Mouse (Mus musculus) hindbrain, embryonic 13.5 days (tissue): Measurements from ENCODE around the gene Ube2n. TPM values are rescaled to one million over a fixed set of nuclear protein-coding genes. Genes with fewer than 3 reads are reported as not detected.

ENCODE experiments used
- ATAC-seq: fragments of 200-750 bp; cut with Nextera tagmentation; 2 replicates; pipeline ENCODE4 v1.8.0; 2017; ENCODE audit warnings: moderate TSS enrichment; ENCODE audit not compliant: low FRiP score
- H3K27ac ChIP-seq: fragments of 300-500 bp; sonication (generic); 2 replicates; pipeline ENCODE4 v1.5.1; 2015; ENCODE audit warnings: inconsistent platforms, mild to moderate bottlenecking, moderate library complexity
- H3K27me3 ChIP-seq: fragments of 300-500 bp; sonication (generic); 2 replicates; pipeline ENCODE4 v1.6.1; 2015; ENCODE audit warnings: mild to moderate bottlenecking, inconsistent platforms
- H3K36me3 ChIP-seq: fragments of 300-500 bp; sonication (generic); 2 replicates; pipeline ENCODE4 v1.6.1; 2015; ENCODE audit warnings: mild to moderate bottlenecking, inconsistent platforms
- H3K4me1 ChIP-seq: fragments of 300-500 bp; sonication (generic); replicated peaks from 2 replicates; pipeline ENCODE4 v1.6.1; 2015; ENCODE audit warnings: inconsistent platforms
- H3K4me2 ChIP-seq: fragments of 300-500 bp; sonication (generic); 2 replicates; pipeline ENCODE4 v1.6.1; 2015; ENCODE audit warnings: inconsistent platforms, mild to moderate bottlenecking, moderate library complexity
- H3K4me3 ChIP-seq: fragments of 300-500 bp; sonication (generic); 2 replicates; pipeline ENCODE4 v1.5.1; 2015; ENCODE audit warnings: mild to moderate bottlenecking, inconsistent platforms
- H3K9ac ChIP-seq: fragments of 300-500 bp; sonication (generic); 2 replicates; pipeline ENCODE4 v1.6.1; 2015; ENCODE audit warnings: mild to moderate bottlenecking, inconsistent platforms
- H3K9me3 ChIP-seq: fragments of 300-500 bp; sonication (generic); 2 replicates; pipeline ENCODE4 v1.6.1; 2016; ENCODE audit warnings: inconsistent platforms
- WGBS: fragments of 180-500 bp; shearing (Covaris S2); methylation state at CpG from one replicate; pipeline ENCODE4 v1.1.7; 2015; 5-methylcytosine and 5-hydroxymethylcytosine counted together
- polyA plus RNA-seq: library from polyadenylated mRNA; unstranded; fragments of >200 nt; fragmentation: Nextera tagmentation; extraction: Ambion mirVana; gene quantifications from 2 replicates; pipeline ENCODE4 v1.2.1, GENCODE M21; 2015

Gene Ube2n
- polyA plus RNA-seq, 1 experiment from 2014 or later: 411 TPM

GRCm38 (mm10) chr10:95504341-95504740 is 10.6 kb upstream of the Ube2n start:
- no peaks in the 10 kb centered on the region for H3K27me3 ChIP-seq

GRCm38 (mm10) chr10:95508126-95508525 is 6.8 kb upstream of the Ube2n start:
- ATAC-seq: no peak
- Histone ChIP-seq H3K27me3 (no peaks in the 10 kb centered on the region), H3K9me3 (no peaks in the 10 kb centered on the region), H3K4me1 (no peaks in the 10 kb centered on the region), H3K4me2 (no peak overlapping the region), H3K27ac (no peak overlapping the region), H3K9ac (no peak overlapping the region), H3K4me3 (no peak overlapping the region), H3K36me3 (no peaks in the 10 kb centered on the region)
- 90% methylated on average over 8 of the region's 8 CpGs for WGBS

More at GRCm38 (mm10) chr10:95504341-95504740, 10.6 kb upstream of the Ube2n start:
- H3K36me3 ChIP-seq: no peaks in the 10 kb centered on the region
- ATAC-seq: no peak
- no peak overlapping the region for H3K27ac ChIP-seq
- H3K9ac ChIP-seq: no peak overlapping the region
- peaks cover 12% of the 10 kb centered on the region for H3K4me1 ChIP-seq
- WGBS: 55% methylated on average over 1 of the region's 1 CpGs
- no peak overlapping the region for H3K4me3 ChIP-seq
- no peaks in the 10 kb centered on the region for H3K9me3 ChIP-seq
- H3K4me2 ChIP-seq: no peak overlapping the region

GRCm38 (mm10) chr10:95508793-95509192 is 6.2 kb upstream of the Ube2n start:
- peaks cover 2% of the 10 kb centered on the region; the same call in 1 of the 2 replicates for H3K4me1 ChIP-seq
- H3K9ac ChIP-seq: no peak overlapping the region
- no peaks in the 10 kb centered on the region for H3K9me3 ChIP-seq
- H3K36me3 ChIP-seq: no peaks in the 10 kb centered on the region
- H3K27ac ChIP-seq: no peak overlapping the region
- no peaks in the 10 kb centered on the region for H3K27me3 ChIP-seq
- H3K4me2 ChIP-seq: no peak overlapping the region
- H3K4me3 ChIP-seq: no peak overlapping the region
- 68% methylated on average over 6 of the region's 6 CpGs for WGBS
- ATAC-seq: no peak

GRCm38 (mm10) chr10:95509263-95509662 is 5.7 kb upstream of the Ube2n start:
- Histone ChIP-seq H3K4me1 (peaks cover 7% of the 10 kb centered on the region; the same call in 1 of the 2 replicates), H3K27me3 (no peaks in the 10 kb centered on the region), H3K4me3 (no peak overlapping the region), H3K9me3 (no peaks in the 10 kb centered on the region), H3K9ac (no peak overlapping the region), H3K4me2 (no peak overlapping the region), H3K36me3 (no peaks in the 10 kb centered on the region), H3K27ac (no peak overlapping the region)
- no peak for ATAC-seq
- 83% methylated on average over 3 of the region's 3 CpGs for WGBS

GRCm38 (mm10) chr10:95512635-95513034 is 2.3 kb upstream of the Ube2n start:
- Histone ChIP-seq H3K4me2 (no peak overlapping the region), H3K36me3 (no peaks in the 10 kb centered on the region), H3K4me3 (no peak overlapping the region), H3K9me3 (no peaks in the 10 kb centered on the region), H3K4me1 (peaks cover 19% of the 10 kb centered on the region), H3K9ac (no peak overlapping the region), H3K27ac (no peak overlapping the region), H3K27me3 (no peaks in the 10 kb centered on the region)
- ATAC-seq: no peak
- 91% methylated on average over 8 of the region's 8 CpGs for WGBS

GRCm38 (mm10) chr10:95513768-95514556 is 983 bp upstream of the Ube2n start:
- H3K4me1 ChIP-seq: peaks cover 27% of the 10 kb centered on the region
- no peaks in the 10 kb centered on the region for H3K9me3 ChIP-seq
- 34% methylated on average over 15 of the region's 15 CpGs for WGBS
- ATAC-seq: peak; percentile 19
- no peaks in the 10 kb centered on the region for H3K36me3 ChIP-seq
- H3K4me3 ChIP-seq: peak overlapping the region; percentile 99
- H3K27ac ChIP-seq: peak overlapping the region; percentile 97
- peak overlapping the region; percentile 59 for H3K4me2 ChIP-seq
- peak overlapping the region; percentile 75 for H3K9ac ChIP-seq
- H3K27me3 ChIP-seq: no peaks in the 10 kb centered on the region

- peak overlapping the region; percentile 98 for H3K9ac ChIP-seq
- H3K27ac ChIP-seq: peak overlapping the region; percentile 97
- H3K36me3 ChIP-seq: no peaks in the 10 kb centered on the region
- H3K4me2 ChIP-seq: peak overlapping the region; percentile 70
- H3K9me3 ChIP-seq: no peaks in the 10 kb centered on the region
- 0% methylated on average over 45 of the region's 80 CpGs for WGBS
- peak; percentile 78 for ATAC-seq
- peaks cover 31% of the 10 kb centered on the region for H3K4me1 ChIP-seq
- peak overlapping the region; percentile 99 for H3K4me3 ChIP-seq
- H3K27me3 ChIP-seq: no peaks in the 10 kb centered on the region
These were observed 467 bp downstream of the Ube2n start for GRCm38 (mm10) chr10:95515293-95515931.

GRCm38 (mm10) chr10:95517656-95518055 is 2.7 kb downstream of the Ube2n start:
- H3K4me3 ChIP-seq: no peak overlapping the region
- no peaks in the 10 kb centered on the region for H3K27me3 ChIP-seq
- H3K4me1 ChIP-seq: peaks cover 31% of the 10 kb centered on the region
- no peaks in the 10 kb centered on the region for H3K9me3 ChIP-seq
- H3K4me2 ChIP-seq: no peak overlapping the region
- WGBS: 93% methylated on average over 6 of the region's 6 CpGs
- ATAC-seq: no peak
- H3K36me3 ChIP-seq: peaks cover 1% of the 10 kb centered on the region; the same call in 1 of the 2 replicates
- no peak overlapping the region for H3K27ac ChIP-seq
- no peak overlapping the region for H3K9ac ChIP-seq

- H3K4me2 ChIP-seq: no peak overlapping the region
- H3K36me3 ChIP-seq: peaks cover 3% of the 10 kb centered on the region; the same call in 1 of the 2 replicates
- no peak for ATAC-seq
- 88% methylated on average over 6 of the region's 6 CpGs for WGBS
- H3K9ac ChIP-seq: no peak overlapping the region
- no peaks in the 10 kb centered on the region for H3K27me3 ChIP-seq
- no peak overlapping the region for H3K27ac ChIP-seq
- no peak overlapping the region for H3K4me3 ChIP-seq
- H3K4me1 ChIP-seq: peaks cover 9% of the 10 kb centered on the region
- no peaks in the 10 kb centered on the region for H3K9me3 ChIP-seq
These were observed 10.2 kb downstream of the Ube2n start for GRCm38 (mm10) chr10:95525037-95525675.

GRCm38 (mm10) chr10:95525871-95526270 is 10.9 kb downstream of the Ube2n start:
- H3K9ac ChIP-seq: no peak overlapping the region
- ATAC-seq: no peak
- no peak overlapping the region for H3K4me2 ChIP-seq
- peaks cover 3% of the 10 kb centered on the region; the same call in 1 of the 2 replicates for H3K36me3 ChIP-seq
- H3K4me3 ChIP-seq: no peak overlapping the region
- no peaks in the 10 kb centered on the region for H3K9me3 ChIP-seq
- H3K27me3 ChIP-seq: no peaks in the 10 kb centered on the region
- peaks cover 15% of the 10 kb centered on the region for H3K4me1 ChIP-seq
- 96% methylated on average over 5 of the region's 5 CpGs for WGBS
- no peak overlapping the region for H3K27ac ChIP-seq

GRCm38 (mm10) chr10:95526495-95527122 is 11.7 kb downstream of the Ube2n start:
- Histone ChIP-seq H3K4me3 (no peak overlapping the region), H3K4me2 (no peak overlapping the region), H3K27ac (no peak overlapping the region), H3K9me3 (no peaks in the 10 kb centered on the region), H3K4me1 (peaks cover 18% of the 10 kb centered on the region), H3K9ac (no peak overlapping the region), H3K36me3 (peaks cover 3% of the 10 kb centered on the region; the same call in 1 of the 2 replicates), H3K27me3 (no peaks in the 10 kb centered on the region)
- WGBS: 87% methylated on average over 5 of the region's 5 CpGs
- ATAC-seq: no peak

GRCm38 (mm10) chr10:95530551-95531121 is 15.7 kb downstream of the Ube2n start:
- WGBS: 51% methylated on average over 2 of the region's 2 CpGs
- 0 out of 2 replicates have a peak overlapping the region, but pooled peaks have one; percentile 66 for H3K27ac ChIP-seq
- ATAC-seq: no peak
- H3K9me3 ChIP-seq: no peaks in the 10 kb centered on the region
- H3K4me3 ChIP-seq: no peak overlapping the region
- no peaks in the 10 kb centered on the region for H3K27me3 ChIP-seq
- H3K4me1 ChIP-seq: peaks cover 20% of the 10 kb centered on the region
- H3K4me2 ChIP-seq: no peak overlapping the region
- no peak overlapping the region for H3K9ac ChIP-seq
- H3K36me3 ChIP-seq: no peaks in the 10 kb centered on the region
